Mouse (Mus musculus) myocyte (in vitro differentiated cells): Measurements from ENCODE around the gene Olfr1513.

Source experiments
- CEBPB ChIP-seq: IDR thresholded peaks from 2 replicates; pipeline ENCODE4 v1.6.1; 2011; ENCODE audit warnings: mild to moderate bottlenecking, moderate library complexity; ENCODE audit not compliant: poor library complexity, insufficient read depth, severe bottlenecking
- E2F4 ChIP-seq: IDR thresholded peaks from one replicate; pipeline ENCODE4 v1.6.1; 2011; ENCODE audit warnings: mild to moderate bottlenecking, control low read depth, moderate library complexity; ENCODE audit not compliant: insufficient read depth
- MAX ChIP-seq: IDR thresholded peaks from one replicate; pipeline ENCODE4 v1.6.1; 2011; ENCODE audit warnings: low read depth, mild to moderate bottlenecking, control low read depth
- MYOD1 ChIP-seq, 3 experiments: IDR thresholded peaks; one replicate each; pipeline ENCODE4 v1.6.1; 2011; ENCODE audit warnings: control low read depth in 2 of 3, low read depth in 2 of 3, mild to moderate bottlenecking in 2 of 3, moderate library complexity in 1 of 3; ENCODE audit not compliant: insufficient read length in 2 of 3, control insufficient read depth in 1 of 3
- MYOG ChIP-seq, 3 experiments: IDR thresholded peaks; one replicate each; pipeline ENCODE4 v1.6.1; 2011; ENCODE audit warnings: control low read depth in 2 of 3, low read depth in 2 of 3, mild to moderate bottlenecking in 2 of 3; ENCODE audit not compliant: insufficient read length in 2 of 3, control insufficient read depth in 1 of 3, insufficient read depth in 1 of 3
- POLR2A ChIP-seq: IDR thresholded peaks from one replicate; pipeline ENCODE4 v1.6.1; 2011; ENCODE audit warnings: low read depth, mild to moderate bottlenecking, control low read depth, moderate library complexity; ENCODE audit not compliant: insufficient read length
- POLR2AphosphoS2 ChIP-seq: IDR thresholded peaks from one replicate; pipeline ENCODE4 v1.6.1; 2011; ENCODE audit warnings: low read depth, control low read depth; ENCODE audit not compliant: insufficient read length
- REST ChIP-seq: IDR thresholded peaks from one replicate; pipeline ENCODE4 v1.6.1; 2011; ENCODE audit warnings: mild to moderate bottlenecking, control low read depth, moderate library complexity; ENCODE audit not compliant: insufficient read depth, insufficient read length
- SRF ChIP-seq: IDR thresholded peaks from one replicate; pipeline ENCODE4 v1.6.1; 2011; ENCODE audit warnings: low read depth; ENCODE audit not compliant: control insufficient read depth, insufficient read length
- TCF12 ChIP-seq: IDR thresholded peaks from one replicate; pipeline ENCODE4 v1.6.1; 2011; ENCODE audit warnings: mild to moderate bottlenecking, control low read depth; ENCODE audit not compliant: poor library complexity, insufficient read depth, severe bottlenecking
- USF1 ChIP-seq: IDR thresholded peaks from one replicate; pipeline ENCODE4 v1.6.1; 2011; ENCODE audit warnings: low read depth, mild to moderate bottlenecking, control low read depth, moderate library complexity

DNA sequence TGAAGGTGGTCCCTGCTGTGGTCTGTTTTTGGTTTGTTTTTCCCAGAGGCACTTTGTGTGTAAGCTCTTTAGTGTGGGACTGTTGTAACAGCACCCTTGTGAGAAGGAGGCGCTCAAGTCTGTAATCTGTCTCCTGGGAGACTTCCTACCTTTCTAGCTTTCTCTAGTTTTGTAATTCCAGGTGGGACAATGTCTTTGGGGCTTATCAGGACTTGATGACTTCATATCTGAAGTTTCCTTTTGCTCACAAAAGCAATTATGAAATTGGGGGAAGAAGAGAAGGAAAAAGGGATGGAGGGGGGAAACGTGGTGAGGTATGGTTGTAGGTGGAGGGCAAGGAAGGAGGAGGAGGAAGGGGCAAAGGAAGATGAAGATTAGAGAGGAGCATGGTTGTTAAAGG lies 22.9 kb upstream of the Olfr1513 start, which contains the start of gene Olfr1512:
- TF ChIP-seq E2F4 (no peak), MAX (no peak), USF1 (no peak), POLR2A (no peak), CEBPB (no peak), REST (no peak), SRF (no peak), MYOD1 (IDR thresholded peaks at IDR 0.05; ENCODE audit: control insufficient read depth in 1 of 3, insufficient read length in 2 of 3, low read depth in 2 of 3) (no peak), POLR2AphosphoS2 (no peak), MYOG (IDR thresholded peaks at IDR 0.05; ENCODE audit: control insufficient read depth in 1 of 3, insufficient read depth in 1 of 3, insufficient read length in 2 of 3, low read depth in 2 of 3) (no peak), TCF12 (no peak)
